Mouse (Mus musculus) MEL (cell line): Measurements from ENCODE around the gene Thbs3. TPM values are rescaled to one million over a fixed set of nuclear protein-coding genes. Genes with fewer than 3 reads are reported as not detected.
A peak's percentile ranks its signal among the peaks of the same experiment; 100 is the strongest.

Source experiments
- DNase-seq: peaks from one replicate; pipeline ENCODE4 v3.0.0; 2011; ENCODE audit warnings: low read depth, low spot score
- H3K27ac ChIP-seq: 2 replicates; pipeline ENCODE4 v1.5.1; 2012; ENCODE audit warnings: low read depth, mild to moderate bottlenecking, control low read depth, low read length, moderate library complexity; ENCODE audit not compliant: control insufficient read depth
- H3K27me3 ChIP-seq, 2 experiments: fragments of 150-350 bp in 1 of 2; sonication (generic) in 1 of 2; 2 replicates each; pipeline ENCODE4 v1.6.1; 2012; ENCODE audit warnings: low read length in 2 of 2, mild to moderate bottlenecking in 2 of 2, improper control_type of control experiment in 1 of 2, moderate library complexity in 1 of 2; ENCODE audit not compliant: insufficient read depth in 2 of 2, control insufficient read depth in 1 of 2
- H3K36me3 ChIP-seq, 2 experiments: 2 replicates each; pipeline ENCODE4 v1.6.1; 2012 to 2014; ENCODE audit warnings: low read length in 2 of 2, improper control_type of control experiment in 1 of 2, inconsistent platforms in 1 of 2, mild to moderate bottlenecking in 1 of 2; ENCODE audit not compliant: insufficient read depth in 2 of 2, control insufficient read depth in 1 of 2
- H3K4me1 ChIP-seq, 2 experiments: fragments of 150-350 bp in 1 of 2; sonication (generic) in 1 of 2; 2 replicates each; pipeline ENCODE4 v1.6.1; 2012; ENCODE audit warnings: low read length in 2 of 2, improper control_type of control experiment in 1 of 2, mild to moderate bottlenecking in 1 of 2; ENCODE audit not compliant: insufficient read depth in 2 of 2, control insufficient read depth in 1 of 2
- H3K4me3 ChIP-seq, 2 experiments: fragments of 150-350 bp in 1 of 2; sonication (generic) in 1 of 2; 2 replicates each; pipeline ENCODE4 v1.5.1; 2012; ENCODE audit warnings: low read depth in 2 of 2, low read length in 2 of 2, mild to moderate bottlenecking in 2 of 2, moderate library complexity in 2 of 2, control low read depth in 1 of 2, improper control_type of control experiment in 1 of 2; ENCODE audit not compliant: control insufficient read depth in 1 of 2, insufficient read depth in 1 of 2
- H3K79me2 ChIP-seq: 2 replicates; pipeline ENCODE4 v1.6.1; 2012; ENCODE audit warnings: mild to moderate bottlenecking, low read length, moderate library complexity; ENCODE audit not compliant: control insufficient read depth, poor library complexity, insufficient read depth
- H3K9ac ChIP-seq: 2 replicates; pipeline ENCODE4 v1.6.1; 2012; ENCODE audit warnings: low read depth, mild to moderate bottlenecking, control low read depth, low read length, moderate library complexity; ENCODE audit not compliant: control insufficient read depth, poor library complexity, severe bottlenecking
- H3K9me3 ChIP-seq: fragments of 150-350 bp; sonication (generic); replicated peaks from 2 replicates; pipeline ENCODE4 v1.6.1; 2012; ENCODE audit warnings: mild to moderate bottlenecking, low read length, improper control_type of control experiment, moderate library complexity; ENCODE audit not compliant: insufficient read depth
- E2F4 ChIP-seq: IDR thresholded peaks from 2 replicates; pipeline ENCODE4 v1.6.1; 2011; ENCODE audit warnings: low read depth, low read length, improper control_type of control experiment, borderline replicate concordance
- GABPA ChIP-seq: IDR thresholded peaks from 2 replicates; pipeline ENCODE4 v1.6.1; 2012; ENCODE audit warnings: low read depth, mild to moderate bottlenecking, inconsistent platforms, low read length, improper control_type of control experiment, moderate library complexity
- GATA1 ChIP-seq: IDR thresholded peaks from 2 replicates; pipeline ENCODE4 v1.6.1; 2011; ENCODE audit warnings: low read depth, low read length, improper control_type of control experiment
- HCFC1 ChIP-seq: IDR thresholded peaks from 2 replicates; pipeline ENCODE4 v1.6.1; 2012; ENCODE audit warnings: low read depth, mild to moderate bottlenecking, inconsistent platforms, low read length, improper control_type of control experiment, moderate library complexity
- KAT2A ChIP-seq: conservative IDR thresholded peaks from 2 replicates; pipeline ENCODE4 v1.6.1; 2012; ENCODE audit warnings: low read depth, low read length, improper control_type of control experiment, inconsistent platforms
- MAFK ChIP-seq: IDR thresholded peaks from 2 replicates; pipeline ENCODE4 v1.6.1; 2011; ENCODE audit warnings: low read depth, mild to moderate bottlenecking, low read length, improper control_type of control experiment, borderline replicate concordance
- MAX ChIP-seq: IDR thresholded peaks from 2 replicates; pipeline ENCODE4 v1.6.1; 2011; ENCODE audit warnings: low read length, improper control_type of control experiment
- MAZ ChIP-seq: IDR thresholded peaks from 2 replicates; pipeline ENCODE4 v1.6.1; 2012; ENCODE audit warnings: low read depth, mild to moderate bottlenecking, inconsistent platforms, low read length, improper control_type of control experiment
- NELFE ChIP-seq: IDR thresholded peaks from 2 replicates; pipeline ENCODE4 v1.6.1; 2011; ENCODE audit warnings: low read depth, low read length, improper control_type of control experiment
- POLR2A ChIP-seq, 2 experiments: IDR thresholded peaks; 2 replicates each; pipeline ENCODE4 v1.6.1; 2011 to 2012; ENCODE audit warnings: low read length in 2 of 2, mild to moderate bottlenecking in 2 of 2, control low read depth in 1 of 2, improper control_type of control experiment in 1 of 2, low read depth in 1 of 2, moderate library complexity in 1 of 2; ENCODE audit not compliant: control insufficient read depth in 1 of 2, insufficient read depth in 1 of 2, poor library complexity in 1 of 2
- POLR2AphosphoS2 ChIP-seq: IDR thresholded peaks from 2 replicates; pipeline ENCODE4 v1.6.1; 2011; ENCODE audit warnings: low read length, improper control_type of control experiment
- POLR2AphosphoS5 ChIP-seq: IDR thresholded peaks from 2 replicates; pipeline ENCODE4 v1.6.1; 2012; ENCODE audit warnings: low read depth, borderline replicate concordance, mild to moderate bottlenecking, inconsistent platforms, low read length, moderate library complexity, mixed read lengths
- SIN3A ChIP-seq: IDR thresholded peaks from 2 replicates; pipeline ENCODE4 v1.6.1; 2012; ENCODE audit warnings: low read length, improper control_type of control experiment, inconsistent platforms
- TCF12 ChIP-seq: IDR thresholded peaks from 2 replicates; pipeline ENCODE4 v1.6.1; 2014; ENCODE audit warnings: low read depth, mild to moderate bottlenecking, inconsistent platforms, low read length, improper control_type of control experiment, moderate library complexity
- USF1 ChIP-seq: IDR thresholded peaks from 2 replicates; pipeline ENCODE4 v1.6.1; 2014; ENCODE audit warnings: low read depth, mild to moderate bottlenecking, inconsistent platforms, low read length, improper control_type of control experiment, moderate library complexity
- USF2 ChIP-seq, 2 experiments: IDR thresholded peaks; 2 replicates each; pipeline ENCODE4 v1.6.1; 2011 to 2012; ENCODE audit warnings: improper control_type of control experiment in 2 of 2, low read length in 2 of 2, borderline replicate concordance in 1 of 2, inconsistent platforms in 1 of 2, low read depth in 1 of 2, mild to moderate bottlenecking in 1 of 2; ENCODE audit not compliant: insufficient read depth in 1 of 2
- ZMIZ1 ChIP-seq: IDR thresholded peaks from 2 replicates; pipeline ENCODE4 v1.6.1; 2012; ENCODE audit warnings: low read depth, mild to moderate bottlenecking, inconsistent platforms, low read length, improper control_type of control experiment, moderate library complexity
- ZNF384 ChIP-seq: IDR thresholded peaks from 2 replicates; pipeline ENCODE4 v1.6.1; 2012; ENCODE audit warnings: low read depth, mild to moderate bottlenecking, inconsistent platforms, low read length, improper control_type of control experiment
- polyA plus RNA-seq, 2 experiments: library from polyadenylated mRNA; stranded (reverse) in 1 of 2; unstranded in 1 of 2; fragments of >175 nt in 1 of 2; fragments of >200 nt in 1 of 2; gene quantifications; 2 replicates each; pipeline versions ENCODE4 v1.2.1 to v1.2.4; 2012; ENCODE audit warnings: low replicate concordance in 2 of 2, low read depth in 1 of 2; ENCODE audit not compliant: insufficient read length in 2 of 2, insufficient read depth in 1 of 2, missing spikeins in 1 of 2
- total RNA-seq: library from RNA; depleted of rRNA; stranded (reverse); fragments of 300-350 nt; gene quantifications from 2 replicates; pipeline ENCODE4 v1.2.3, GENCODE M21; 2012

The Thbs3 gene
- total and polyA plus RNA-seq, 3 experiments: 1.8 to 4.9 TPM; not detected in 1

- Histone ChIP-seq H3K27me3 (no peaks in the 10 kb centered on the region), H3K4me1 (peaks cover 0 to 8% of the 10 kb centered on the region in 2 experiments; a peak in 3 of 4 replicates), H3K9me3 (no peaks in the 10 kb centered on the region), H3K36me3 (peaks cover 0 to 5% of the 10 kb centered on the region in 2 experiments; a peak in 3 of 4 replicates), H3K27ac (no peak overlapping the region), H3K4me3 (no peak overlapping the region), H3K79me2 (peaks cover 10% of the 10 kb centered on the region), H3K9ac (no peak overlapping the region)
- TF ChIP-seq MAZ (no peak), ZMIZ1 (peak; percentile 55)
- no peak for DNase-seq
These were observed 6.2 kb upstream of the Thbs3 start for GRCm38 (mm10) chr3:89208736-89209135.

- H3K4me3 ChIP-seq: no peak overlapping the region
- TF ChIP-seq POLR2A (IDR thresholded peaks at IDR 0.05; ENCODE audit: control insufficient read depth in 1 of 2, insufficient read depth in 1 of 2, low read depth in 1 of 2, low read length in 2 of 2, poor library complexity in 1 of 2) (peak in 1 of 2 experiments; percentile 44; a peak in 1 of 4 replicates), HCFC1 (no peak)
These were observed 5.2 kb upstream of the Thbs3 start for GRCm38 (mm10) chr3:89209731-89210130.

GRCm38 (mm10) chr3:89210162-89210561 lies 4.8 kb upstream of the Thbs3 start:
- no peak for DNase-seq
- no peaks in the 10 kb centered on the region for H3K9me3 ChIP-seq
- H3K79me2 ChIP-seq: peaks cover 10% of the 10 kb centered on the region
- no peak overlapping the region for H3K27ac ChIP-seq
- peaks cover under 1 to 11% of the 10 kb centered on the region in 2 experiments; a peak in 3 of 4 replicates for H3K4me1 ChIP-seq
- no peak overlapping the region for H3K9ac ChIP-seq
- H3K4me3 ChIP-seq: no peak overlapping the region
- no peaks in the 10 kb centered on the region for H3K27me3 ChIP-seq
- no peak for TF ChIP-seq POLR2AphosphoS2
- no peak for TF ChIP-seq ZNF384
- no peak for TF ChIP-seq POLR2A (IDR thresholded peaks at IDR 0.05; ENCODE audit: control insufficient read depth in 1 of 2, insufficient read depth in 1 of 2, low read depth in 1 of 2, low read length in 2 of 2, poor library complexity in 1 of 2)
- TF ChIP-seq ZMIZ1: no peak
- no peak for TF ChIP-seq MAFK
- no peak for TF ChIP-seq E2F4
- TF ChIP-seq USF1: no peak
- no peak for TF ChIP-seq NELFE
- no peak for TF ChIP-seq HCFC1
- TF ChIP-seq GATA1: no peak
- TF ChIP-seq SIN3A: no peak
- no peak for TF ChIP-seq TCF12
- TF ChIP-seq GABPA: no peak
- TF ChIP-seq KAT2A: no peak
- no peak for TF ChIP-seq MAX
- no peak for TF ChIP-seq POLR2AphosphoS5
- no peak for TF ChIP-seq USF2 (IDR thresholded peaks at IDR 0.05; ENCODE audit: borderline replicate concordance in 1 of 2, insufficient read depth in 1 of 2, low read depth in 1 of 2, low read length in 2 of 2)
- H3K36me3 ChIP-seq: peaks cover 0 to 6% of the 10 kb centered on the region in 2 experiments; a peak in 3 of 4 replicates

More at GRCm38 (mm10) chr3:89209731-89210130, 5.2 kb upstream of the Thbs3 start:
- no peak for DNase-seq
- no peaks in the 10 kb centered on the region for H3K27me3 ChIP-seq
- no peak overlapping the region for H3K27ac ChIP-seq
- H3K36me3 ChIP-seq: peaks cover 0 to 5% of the 10 kb centered on the region in 2 experiments; a peak in 3 of 4 replicates
- peaks cover 0 to 8% of the 10 kb centered on the region in 2 experiments; a peak in 3 of 4 replicates for H3K4me1 ChIP-seq
- H3K79me2 ChIP-seq: peaks cover 10% of the 10 kb centered on the region
- H3K9me3 ChIP-seq: no peaks in the 10 kb centered on the region
- H3K9ac ChIP-seq: no peak overlapping the region
